Mouse (Mus musculus) ZHBTc4 (cell line): ENCODE data around the gene Erh.

ENCODE experiments used
- DNase-seq: peaks from one replicate; pipeline ENCODE4 v3.0.0-alpha.2; 2011; ENCODE audit warnings: low read depth, low spot score

The Erh gene

DNA sequence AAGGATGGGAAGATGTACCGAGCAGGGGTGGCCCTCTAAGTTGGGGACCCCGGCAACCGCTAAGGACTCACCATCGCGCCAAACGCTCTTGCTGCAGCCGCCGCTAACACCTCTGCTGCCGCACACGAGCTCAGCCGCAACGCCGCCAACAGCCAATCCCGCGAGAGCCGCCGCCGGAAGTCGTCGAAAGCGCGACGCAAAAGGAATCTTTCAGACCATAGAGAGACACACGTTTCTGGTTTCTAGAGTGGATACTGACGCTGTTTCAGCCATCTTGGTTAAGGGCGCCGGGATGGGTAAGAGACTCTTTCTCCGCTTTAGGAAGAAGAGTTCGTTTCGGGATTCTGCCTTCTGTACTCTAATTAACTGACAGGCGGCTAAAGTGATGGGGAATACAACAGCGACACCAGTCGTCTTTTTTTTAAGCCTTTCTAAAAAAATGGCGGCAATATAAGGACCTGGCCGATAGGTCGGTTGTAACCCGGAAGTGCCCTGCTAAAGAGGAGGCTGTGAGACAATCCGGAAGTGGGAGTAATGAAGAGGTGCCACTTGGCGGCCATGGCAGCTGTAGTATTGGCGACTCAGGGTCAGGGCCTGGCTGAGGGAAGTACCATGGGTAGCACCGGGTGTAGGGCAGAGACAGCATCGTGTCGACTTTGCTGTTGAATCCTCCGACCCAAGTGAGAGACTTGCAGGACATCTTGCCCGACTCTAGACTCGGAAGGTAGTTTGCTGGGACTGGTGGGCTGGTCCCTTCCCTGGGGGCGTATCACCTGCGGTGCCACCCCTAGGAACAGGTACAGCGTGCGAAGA lies at the start of gene Erh, which contains the start of gene Slc39a9:
TSS of gene Erh (minus strand) at position 649 of the 813 bp plus-strand sequence.
TSS of gene Slc39a9 (plus strand) at position 191 of the 813 bp plus-strand sequence.
- DNase-seq, result peak; percentile 97

DNA sequence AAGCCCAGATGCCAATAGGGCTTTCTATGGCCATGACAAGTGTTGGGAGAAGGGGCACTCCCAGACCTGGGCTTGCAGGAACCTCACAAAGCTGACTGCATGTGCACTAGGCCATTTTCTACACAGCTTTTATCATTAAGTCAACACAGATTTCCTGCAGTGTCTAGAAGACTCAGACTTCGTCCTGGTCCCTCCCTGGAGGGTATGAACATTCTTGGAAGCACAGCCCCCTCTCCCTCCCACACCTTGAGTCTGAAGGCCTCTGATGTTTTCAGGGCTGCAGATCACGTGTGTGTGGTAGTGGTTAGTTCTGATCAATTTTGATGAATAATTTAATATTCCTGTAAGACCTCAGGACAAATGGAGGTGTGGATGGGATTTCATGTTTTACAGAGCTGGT lies 49.6 kb upstream of the Erh start:
- no peak for DNase-seq

GRCm38 (mm10) chr12:80692269-80692972 lies 48.3 kb upstream of the Erh start, which contains the start of gene Plekhd1:
Gene Plekhd1, plus strand, starts transcription at chr12:80692591.
- DNase-seq, result peak; percentile 71

- DNase-seq, result no peak
These were observed 47.5 kb upstream of the Erh start for GRCm38 (mm10) chr12:80691671-80692091.

GRCm38 (mm10) chr12:80689696-80690095 lies 45.6 kb upstream of the Erh start:
- DNase-seq, result no peak

GRCm38 (mm10) chr12:80687788-80688211 lies 43.7 kb upstream of the Erh start:
- no peak for DNase-seq

GRCm38 (mm10) chr12:80684316-80684715 lies 40.2 kb upstream of the Erh start:
- no peak for DNase-seq

- no peak for DNase-seq
These were observed 39.4 kb upstream of the Erh start for GRCm38 (mm10) chr12:80683554-80683953.

- peak; percentile 47 for DNase-seq
These were observed 37.2 kb upstream of the Erh start for GRCm38 (mm10) chr12:80681340-80681739.

GRCm38 (mm10) chr12:80673170-80673569 lies 29.0 kb upstream of the Erh start:
- peak; percentile 68 for DNase-seq

- DNase-seq, result no peak
These were observed 24.2 kb upstream of the Erh start for GRCm38 (mm10) chr12:80668391-80668790.

GRCm38 (mm10) chr12:80663935-80664334 lies 19.8 kb upstream of the Erh start:
- no peak for DNase-seq

GRCm38 (mm10) chr12:80662322-80662721 lies 18.2 kb upstream of the Erh start:
- DNase-seq, result no peak

- no peak for DNase-seq
These were observed 14.5 kb upstream of the Erh start for GRCm38 (mm10) chr12:80658661-80659060.

DNA sequence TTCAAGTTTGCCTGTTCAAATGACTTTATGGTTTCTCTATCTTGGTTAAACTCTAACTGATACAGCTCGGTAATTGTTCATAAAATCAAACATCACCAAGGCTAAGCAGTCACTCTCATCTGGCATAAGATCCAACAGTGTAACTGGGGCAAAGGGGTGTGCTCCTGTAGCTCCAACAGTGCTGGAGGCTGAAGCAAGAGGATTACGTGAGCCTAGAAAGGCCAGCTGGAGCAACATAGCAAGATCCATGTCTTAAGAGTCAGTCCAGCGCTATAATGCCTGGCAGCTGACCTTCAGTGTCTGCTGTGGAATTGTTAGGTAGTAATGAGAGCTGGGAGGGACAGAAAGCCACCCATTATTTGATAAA lies 10.5 kb upstream of the Erh start:
- DNase-seq, result no peak

DNA sequence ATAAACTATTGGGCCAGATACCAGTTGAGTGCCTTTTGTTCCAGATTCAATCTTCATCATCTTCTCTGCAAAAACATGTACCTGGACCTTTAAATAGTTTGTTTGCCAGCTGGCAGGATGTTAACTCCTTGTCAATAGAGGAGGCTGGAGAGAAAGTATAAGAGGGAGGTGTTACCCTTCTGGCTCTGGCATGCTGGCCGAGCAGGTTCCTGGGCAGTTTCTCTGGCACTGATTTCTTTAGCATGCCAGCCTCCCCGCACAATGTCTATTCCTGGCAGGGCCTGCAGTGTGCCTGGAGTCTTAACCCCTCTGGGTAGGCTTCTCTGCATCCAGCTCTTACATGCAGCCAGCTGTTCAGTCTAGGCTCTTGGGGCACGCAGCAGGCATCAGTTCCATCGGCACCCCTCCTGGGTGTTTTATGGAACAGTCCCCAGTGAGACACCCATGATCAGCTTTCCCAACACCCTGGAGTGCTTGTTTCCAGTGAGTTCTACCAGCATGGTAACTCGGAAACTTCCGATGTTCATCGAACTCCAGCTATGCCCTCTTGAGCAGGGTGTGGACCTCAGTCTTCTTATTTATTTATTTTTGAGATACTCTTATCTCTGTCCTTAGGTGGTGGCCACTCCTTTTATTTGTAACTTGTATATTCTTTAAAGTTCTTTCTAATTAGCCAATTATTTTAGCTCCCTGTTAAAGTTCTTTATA lies 10.0 kb upstream of the Erh start:
- DNase-seq, result no peak

DNA sequence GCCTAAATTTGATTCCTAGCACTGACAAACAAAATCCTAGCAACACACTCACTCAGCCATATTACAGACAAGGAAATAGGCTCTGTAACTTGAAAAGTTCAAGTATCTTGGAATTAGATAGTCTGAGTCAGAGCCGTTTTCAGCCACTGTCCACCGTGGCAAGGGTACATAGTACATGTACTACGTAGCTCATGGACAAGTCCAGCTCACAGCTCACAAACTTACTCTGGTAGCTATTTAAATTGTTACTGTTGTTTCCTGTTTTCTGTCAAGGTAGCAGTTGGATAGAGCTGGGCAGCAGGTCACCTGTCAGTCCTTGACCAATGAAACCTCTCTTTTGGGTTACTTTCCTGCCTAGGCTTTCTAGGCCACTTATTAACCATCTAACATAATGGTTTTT lies 2.2 kb upstream of the Erh start:
- no peak for DNase-seq

DNA sequence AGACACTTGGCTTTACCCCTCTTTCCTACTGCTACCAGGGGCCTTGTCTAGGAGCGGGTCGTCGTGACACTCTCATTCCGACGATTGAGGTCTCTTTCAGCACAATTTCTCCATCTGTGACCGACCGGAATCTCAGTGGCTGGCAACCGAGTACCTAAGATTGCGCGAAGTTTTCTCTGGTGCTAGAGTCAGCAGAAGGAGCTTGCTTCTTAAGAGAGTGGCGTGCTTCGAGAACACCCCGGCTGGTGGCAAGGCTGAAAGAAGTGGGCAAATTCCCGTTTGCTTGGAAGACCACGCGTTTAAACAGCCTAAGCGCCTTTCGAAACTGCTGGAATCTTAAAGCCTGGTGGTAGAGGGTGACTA lies 346 bp upstream of the Erh start:
- DNase-seq, result no peak

GRCm38 (mm10) chr12:80642725-80643692 lies 1.1 kb downstream of the Erh start:
- peak; percentile 95 for DNase-seq

GRCm38 (mm10) chr12:80631790-80632189 lies 12.4 kb downstream of the Erh start:
- DNase-seq, result no peak

GRCm38 (mm10) chr12:80620501-80620900 lies 23.6 kb downstream of the Erh start:
- DNase-seq, result no peak
